Mouse (Mus musculus) neural tube, embryonic 10.5 days (tissue): Measurements from ENCODE around the gene Iqgap1.
"Not testable (repeated sequence)": the region's sequence is repeated elsewhere in the genome, so short reads cannot be mapped to it uniquely, and the experiment has no call there.

ENCODE experiments used
- DNase-seq: peaks from one replicate; pipeline ENCODE4 v3.0.0-alpha.2; 2017; ENCODE audit warnings: low spot score; ENCODE audit errors: extremely low spot score

The Iqgap1 gene

DNA sequence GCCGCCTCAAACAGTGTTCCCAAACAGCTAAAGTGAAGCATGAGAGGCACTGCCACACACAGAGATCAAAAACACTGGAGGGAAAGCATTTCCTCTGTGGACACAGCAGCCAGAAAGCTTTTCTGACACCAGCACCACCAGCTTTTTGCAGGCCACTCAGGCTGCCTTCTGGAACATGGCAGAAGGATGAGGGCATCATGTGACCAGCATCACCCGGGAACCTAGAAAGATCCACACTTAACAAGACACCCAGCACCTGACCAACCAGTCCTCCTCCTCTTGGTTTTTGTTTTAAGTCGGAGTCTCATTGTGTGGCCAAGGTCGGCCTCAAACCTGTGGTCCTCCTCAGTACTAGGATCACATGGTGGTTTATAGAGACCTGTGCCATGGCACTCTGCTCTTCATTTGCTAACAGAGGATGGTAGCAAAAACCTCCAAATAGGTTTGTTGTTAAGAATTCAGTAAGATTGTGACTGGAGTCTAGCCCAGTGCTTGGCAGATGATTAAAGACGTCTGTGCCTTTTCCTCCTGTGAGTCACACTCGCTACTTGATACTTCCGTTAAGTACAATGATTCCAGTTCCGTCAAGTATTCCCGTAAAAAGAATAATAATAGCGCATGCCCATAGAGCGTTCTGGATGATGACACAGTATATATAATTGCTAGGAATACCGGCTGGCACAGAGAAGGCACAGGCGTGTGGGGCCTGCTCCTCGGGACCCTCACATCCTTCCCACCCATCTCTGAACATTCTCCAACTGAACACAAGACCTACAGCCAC lies 51.8 kb downstream of the Iqgap1 start:
- no peak for DNase-seq

DNA sequence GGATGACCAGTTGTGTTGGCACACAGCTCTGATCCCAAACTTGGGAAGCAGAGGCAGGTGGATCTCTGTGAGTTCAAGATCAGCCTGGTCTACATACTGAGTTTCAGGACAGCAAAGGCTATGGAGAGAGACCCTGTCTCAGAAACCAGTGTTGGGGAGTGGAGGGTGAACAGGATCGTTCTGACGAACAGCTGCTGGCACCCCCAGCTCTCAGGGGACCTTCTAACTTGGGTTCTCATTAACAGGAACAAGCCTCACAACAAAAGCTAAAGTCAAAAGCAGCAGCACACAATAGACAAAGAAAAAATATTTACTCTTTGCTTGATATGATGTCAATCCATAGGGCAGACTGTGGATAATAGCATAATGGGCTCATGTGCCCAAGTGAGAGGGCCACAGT lies 55.3 kb downstream of the Iqgap1 start:
- no peak for DNase-seq

DNA sequence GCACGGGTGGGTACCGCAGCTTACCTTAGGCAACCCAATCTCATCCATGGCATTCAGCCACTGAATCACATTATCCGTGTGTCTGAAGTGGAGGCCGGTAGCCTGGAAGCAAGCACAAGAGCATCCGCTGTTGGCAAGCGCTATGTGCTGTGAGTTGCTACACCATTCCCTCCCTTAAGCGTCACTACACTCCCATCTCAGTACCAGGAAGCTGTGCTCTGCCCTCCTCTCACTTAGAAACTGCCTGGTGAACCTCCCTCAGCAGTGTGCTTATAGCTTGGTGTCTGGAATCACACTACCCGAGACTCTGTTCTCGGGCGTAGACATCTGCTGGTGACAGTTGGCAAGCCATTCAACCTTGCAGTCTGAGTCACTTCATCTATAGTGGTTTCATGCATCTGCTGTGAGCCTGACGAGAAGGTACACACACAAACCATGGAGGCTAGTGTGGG lies 58.9 kb downstream of the Iqgap1 start:
- DNase-seq, result no peak

DNA sequence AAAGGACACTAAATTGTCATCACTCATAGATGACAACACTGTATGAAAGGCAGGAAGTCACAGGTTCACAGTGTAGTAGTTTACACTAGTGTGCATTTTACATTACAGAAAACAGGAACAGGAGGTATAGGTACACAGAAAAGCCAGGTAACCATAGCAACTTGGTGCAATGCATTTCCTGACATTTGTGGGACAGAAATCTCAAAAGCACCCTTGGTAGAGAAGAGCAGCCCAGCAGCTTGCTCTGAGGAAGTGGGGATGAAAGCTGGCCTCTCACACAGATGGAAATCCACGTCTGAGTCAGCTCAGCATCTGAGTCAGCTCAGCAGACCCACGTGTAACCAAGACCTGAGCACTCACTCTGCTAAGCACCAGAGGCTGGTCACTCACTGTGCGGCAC lies 59.7 kb downstream of the Iqgap1 start:
- DNase-seq, result no peak

DNA sequence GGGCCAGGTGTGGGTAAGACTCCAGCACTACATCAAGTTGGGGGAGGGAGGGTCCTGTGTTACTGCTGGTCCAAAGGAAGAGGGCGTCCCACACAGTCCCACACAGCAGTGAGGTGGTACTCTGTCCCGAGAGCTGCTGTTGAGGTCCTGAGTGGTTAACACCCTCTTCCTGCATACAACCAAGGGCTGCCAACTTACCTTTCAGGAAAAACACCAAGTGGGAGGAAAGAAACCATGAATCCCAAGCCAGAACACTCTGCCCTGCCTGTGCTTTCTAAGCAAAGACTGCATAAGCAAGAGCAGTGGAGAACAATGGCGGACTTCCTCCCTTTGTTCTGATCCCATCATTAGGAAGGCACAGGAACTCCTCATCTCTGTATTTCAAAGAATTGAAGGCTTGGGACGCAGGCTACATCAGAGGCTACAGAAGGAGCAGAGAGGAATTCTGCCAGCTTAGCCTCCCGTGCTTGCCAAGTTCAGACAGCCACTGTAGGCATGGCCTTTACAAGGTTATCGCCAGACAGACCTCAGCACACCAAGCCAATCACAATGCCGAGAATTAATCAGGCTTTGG lies 61.8 kb downstream of the Iqgap1 start:
- no peak for DNase-seq

DNA sequence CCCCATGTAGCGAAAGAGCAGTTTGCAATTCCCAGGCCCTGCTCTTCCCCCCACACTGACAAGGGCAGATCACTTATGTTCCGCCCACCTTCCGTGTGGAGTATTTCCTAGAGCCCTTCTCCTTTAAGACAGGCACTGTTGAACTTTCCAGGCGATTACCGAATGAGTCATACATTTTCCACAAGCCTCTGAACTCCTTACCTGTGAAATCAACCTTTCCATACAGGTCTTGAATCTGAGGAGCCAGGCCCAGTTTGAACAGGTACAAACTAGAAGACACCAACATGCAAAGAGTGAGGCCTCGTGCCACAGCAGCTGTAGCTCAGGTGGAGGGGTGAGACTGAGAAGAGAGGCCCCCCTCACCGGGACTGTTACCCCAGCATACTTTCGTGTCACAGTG lies 63.5 kb downstream of the Iqgap1 start:
- no peak for DNase-seq

DNA sequence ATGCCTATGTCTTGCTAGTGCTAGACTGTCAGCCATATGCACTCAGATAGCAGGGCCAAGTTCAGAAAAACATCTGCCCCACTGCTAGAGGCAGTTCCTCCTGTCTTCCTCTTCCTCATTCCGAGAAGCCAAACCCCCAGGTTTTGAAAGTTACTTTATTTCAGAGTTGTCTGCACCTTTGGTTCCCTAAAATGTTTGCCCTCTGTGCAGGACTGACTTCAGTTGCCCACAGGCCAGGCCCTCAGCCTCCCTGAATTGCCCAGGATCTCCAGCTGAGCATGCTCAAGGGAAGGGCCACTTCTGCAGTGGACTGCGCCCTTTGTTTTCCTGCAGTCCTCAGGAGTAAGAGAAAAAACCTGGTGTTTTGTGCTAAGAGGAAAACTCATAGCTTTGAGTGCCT lies 71.7 kb downstream of the Iqgap1 start:
- DNase-seq, result no peak

DNA sequence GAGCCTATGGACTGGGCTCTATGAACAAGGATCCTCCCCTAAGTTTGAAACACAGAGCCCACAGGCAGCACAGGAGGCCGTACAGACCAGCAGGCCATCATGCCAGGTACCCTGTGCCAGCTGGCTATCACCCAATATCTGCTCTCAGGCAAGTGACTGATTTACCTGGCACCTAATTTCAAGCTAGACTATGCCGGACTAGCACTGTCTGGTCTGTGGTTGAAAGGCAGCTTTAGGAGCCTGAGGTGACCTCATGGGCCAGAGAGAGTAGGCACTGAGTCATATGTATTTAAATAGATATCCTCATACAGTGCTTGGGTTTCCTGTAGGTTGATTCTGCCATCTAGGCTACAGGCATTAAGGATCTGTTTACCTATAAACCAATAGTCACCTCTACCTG lies 72.2 kb downstream of the Iqgap1 start:
- DNase-seq, result no peak

DNA sequence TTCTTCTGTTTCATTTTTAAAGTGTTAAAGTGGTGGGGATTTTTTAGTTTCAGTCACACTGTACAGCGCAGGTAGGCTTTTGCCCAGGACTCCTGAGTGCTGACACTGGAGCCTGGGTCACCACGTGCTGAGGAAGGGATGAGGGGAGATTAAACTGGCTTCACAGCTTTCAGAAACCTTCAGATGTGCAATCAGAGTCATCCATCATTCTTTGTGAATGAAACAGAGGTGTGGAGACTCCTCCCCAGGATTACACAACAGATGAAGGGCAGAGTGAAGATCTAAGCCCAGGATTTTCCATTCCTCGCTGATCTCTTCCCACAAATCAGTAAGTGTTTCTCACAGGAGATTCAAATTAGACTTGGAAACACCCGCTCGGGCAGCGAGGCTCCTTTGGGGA lies 76.2 kb downstream of the Iqgap1 start:
- no peak for DNase-seq

DNA sequence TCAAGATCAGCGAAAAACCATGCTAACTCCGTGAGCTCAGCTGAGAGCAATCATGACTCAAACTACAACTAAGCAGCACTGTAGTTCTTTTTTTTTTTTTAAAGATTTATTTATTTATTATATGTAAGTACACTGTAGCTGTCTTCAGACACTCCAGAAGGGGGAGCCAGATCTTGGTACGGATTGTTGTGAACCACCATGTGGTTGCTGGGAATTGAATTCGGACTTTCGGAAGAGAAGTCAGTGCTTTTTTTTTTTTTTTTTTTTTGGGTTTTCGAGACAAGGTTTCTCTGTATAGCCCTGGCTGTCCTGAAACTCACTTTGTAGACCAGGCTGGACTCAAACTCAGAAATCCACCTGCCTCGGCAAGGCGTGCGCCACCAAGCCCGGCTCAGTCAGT lies 76.7 kb downstream of the Iqgap1 start:
- DNase-seq, result not testable (repeated sequence)

DNA sequence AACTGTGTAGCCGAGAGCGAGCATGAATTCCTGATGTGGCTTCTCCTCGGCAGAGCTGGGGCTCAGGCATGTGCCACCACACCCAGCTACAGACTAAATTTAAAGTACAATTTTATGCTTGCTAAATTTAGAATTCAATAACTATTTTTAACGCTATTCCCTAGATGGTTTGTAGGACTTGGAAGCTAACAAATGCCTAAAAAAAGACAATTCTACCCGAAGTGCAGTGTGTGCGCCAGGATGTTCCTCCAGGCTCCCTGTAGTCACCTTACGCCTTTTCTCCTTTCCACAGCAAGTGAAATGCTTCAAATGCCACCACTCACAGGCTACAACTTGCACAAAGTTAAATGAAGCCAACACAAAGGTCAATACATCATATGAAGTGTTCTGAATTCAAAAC lies 78.4 kb downstream of the Iqgap1 start:
- DNase-seq, result no peak

DNA sequence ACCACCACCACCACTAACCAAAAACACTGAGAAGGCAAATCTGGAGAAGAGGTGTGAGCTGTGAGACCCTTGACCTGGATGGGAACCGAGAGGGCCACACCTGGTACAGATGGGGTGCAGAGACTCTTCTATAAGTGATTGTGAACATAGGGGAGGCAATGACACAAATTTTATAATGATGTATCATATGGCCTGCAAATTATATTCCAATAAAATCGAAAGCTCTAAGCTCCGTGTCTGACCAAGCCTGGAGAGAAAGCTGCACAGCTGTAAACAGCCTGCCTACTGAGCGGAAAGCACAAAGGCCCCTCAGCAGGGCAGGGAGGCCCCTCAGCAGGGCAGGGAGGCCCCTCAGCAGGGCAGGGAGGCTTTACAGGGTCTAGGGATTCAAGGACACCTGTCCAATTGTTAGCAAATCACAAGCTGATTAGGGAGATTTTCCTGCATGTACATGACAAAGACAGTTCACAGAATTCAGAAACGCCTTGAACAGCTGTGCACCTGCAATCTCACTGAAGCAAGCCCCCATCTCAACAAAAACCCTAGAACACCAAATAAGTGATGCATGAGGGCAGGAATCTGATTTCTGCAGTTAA lies 79.5 kb downstream of the Iqgap1 start:
- DNase-seq, result no peak

DNA sequence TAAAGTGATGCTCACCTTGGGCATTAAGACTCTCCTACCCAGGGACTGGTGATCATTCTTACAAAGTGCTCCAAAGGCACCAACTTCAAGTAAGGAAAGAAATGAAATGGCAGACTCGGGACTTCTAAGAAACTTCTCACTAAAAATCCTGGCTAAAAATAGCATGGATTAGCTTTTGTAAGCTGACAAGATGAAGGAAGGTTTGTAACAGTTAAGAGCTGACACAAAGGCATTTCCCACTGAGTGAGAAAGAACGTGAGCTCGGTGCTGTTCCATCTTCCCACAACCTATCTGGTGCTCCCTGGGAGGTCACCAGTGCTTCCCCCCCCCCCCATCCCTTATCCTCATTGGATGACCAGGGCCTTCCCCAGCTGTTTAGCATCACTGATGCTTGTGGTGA lies 80.0 kb downstream of the Iqgap1 start:
- no peak for DNase-seq

DNA sequence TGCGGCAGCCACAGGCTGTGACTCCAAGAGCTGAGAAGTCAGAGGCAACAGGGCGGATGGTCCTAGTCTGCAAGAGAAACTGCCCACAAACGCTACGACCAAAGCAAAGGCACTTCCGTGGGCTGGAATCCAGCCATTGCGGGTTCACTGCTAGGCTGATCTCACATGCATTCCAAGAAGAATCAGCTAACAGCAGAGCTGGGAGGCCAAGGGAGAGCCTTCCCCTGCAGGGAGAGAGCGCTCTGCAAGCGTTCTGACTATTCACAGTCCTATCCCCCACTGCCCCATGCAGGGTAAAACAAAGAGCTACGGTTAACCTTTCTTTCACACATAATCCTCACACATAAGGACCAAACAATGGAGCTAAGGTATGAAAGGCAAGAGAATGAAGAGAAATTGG lies 80.5 kb downstream of the Iqgap1 start:
- DNase-seq, result peak; percentile 20

DNA sequence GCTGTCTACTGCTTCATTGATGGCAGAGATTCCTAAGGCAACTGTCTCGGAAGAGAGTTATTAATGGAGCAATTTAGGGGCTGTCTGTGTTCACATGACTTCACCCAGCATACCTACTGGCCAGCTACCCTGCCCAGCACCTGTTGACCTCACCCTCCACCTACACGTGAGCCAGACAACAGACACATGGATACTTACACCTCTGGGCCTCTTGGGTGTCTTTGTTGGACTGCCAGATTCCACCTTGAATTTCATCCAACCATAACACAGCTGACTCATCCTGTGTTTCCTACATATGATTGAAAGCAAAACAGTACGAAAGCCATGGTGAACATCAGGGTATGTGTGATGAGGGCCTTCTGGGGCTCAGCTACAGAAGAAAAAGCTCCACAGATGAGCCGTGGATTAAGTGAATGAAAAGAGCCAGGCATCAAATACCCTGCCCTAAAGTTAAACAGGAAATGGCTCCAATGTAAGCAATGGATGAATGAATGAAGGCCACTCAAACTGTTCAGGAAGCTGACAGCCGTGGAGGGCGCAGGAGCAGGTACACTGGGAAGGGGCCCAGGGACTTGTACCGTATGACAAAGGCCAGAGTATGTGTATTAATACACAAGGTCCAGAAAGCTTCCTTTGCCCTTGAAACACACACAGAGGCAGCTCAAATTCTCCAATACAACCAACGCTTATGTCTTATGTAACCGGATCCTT lies 81.7 kb downstream of the Iqgap1 start:
- no peak for DNase-seq

DNA sequence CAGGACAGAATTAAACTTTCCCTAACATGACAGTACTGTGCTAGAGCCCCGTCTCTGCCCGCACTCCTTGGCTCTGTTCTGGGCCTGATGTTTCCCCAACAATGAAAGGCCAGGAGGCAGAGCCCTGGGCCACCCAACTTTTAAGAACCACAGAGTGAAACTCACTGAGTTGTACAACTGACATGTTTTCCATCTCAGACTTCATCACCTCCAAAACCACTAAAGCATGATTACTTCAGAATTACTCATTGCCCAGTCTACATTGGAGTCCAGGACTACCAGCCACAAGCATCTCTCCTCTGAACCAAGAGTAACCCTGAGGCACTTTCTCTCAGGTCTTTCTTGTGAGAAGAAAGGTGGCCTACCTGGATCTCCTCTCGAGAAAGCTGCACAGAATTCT lies 83.1 kb downstream of the Iqgap1 start:
- no peak for DNase-seq

DNA sequence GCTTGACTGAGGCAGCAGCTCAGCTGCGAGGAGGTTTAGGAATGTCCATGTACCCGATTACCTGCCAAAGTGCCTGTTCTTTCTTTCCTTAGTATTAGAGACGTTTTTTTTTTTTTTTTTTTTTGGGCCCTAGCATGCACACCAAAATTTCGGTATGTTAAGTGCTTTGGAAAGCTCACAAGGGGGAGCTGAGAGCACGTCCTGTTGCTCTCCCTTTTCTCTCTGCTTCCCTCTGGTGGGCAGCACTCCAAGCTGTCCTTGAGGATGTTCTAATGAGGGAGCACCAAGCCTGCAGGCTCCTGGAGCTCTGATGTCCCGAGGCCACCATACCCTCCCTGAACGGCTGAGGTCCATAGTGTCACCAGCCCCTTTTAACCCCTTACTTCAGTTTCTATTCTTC lies 84.8 kb downstream of the Iqgap1 start:
- peak; percentile 38 for DNase-seq

DNA sequence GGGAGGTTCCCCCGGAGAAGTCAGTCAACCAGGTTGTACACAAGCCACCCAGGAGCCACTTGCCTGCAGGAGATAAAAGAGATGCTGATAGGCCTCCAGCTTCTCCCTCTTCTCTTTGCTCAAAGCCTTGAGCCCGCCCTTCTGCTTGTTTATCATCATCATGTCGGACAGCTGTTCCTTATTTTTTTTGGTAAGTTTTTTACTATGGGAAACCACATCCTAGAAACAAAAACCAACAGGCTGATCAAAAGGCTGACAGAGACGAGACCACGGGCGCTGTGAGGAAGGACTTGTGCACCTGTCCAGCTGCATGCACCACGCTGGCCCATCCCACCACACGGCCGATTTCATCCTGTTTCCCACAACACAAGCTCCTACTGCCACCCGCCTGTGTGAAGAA lies 89.6 kb downstream of the Iqgap1 start:
- DNase-seq, result no peak

DNA sequence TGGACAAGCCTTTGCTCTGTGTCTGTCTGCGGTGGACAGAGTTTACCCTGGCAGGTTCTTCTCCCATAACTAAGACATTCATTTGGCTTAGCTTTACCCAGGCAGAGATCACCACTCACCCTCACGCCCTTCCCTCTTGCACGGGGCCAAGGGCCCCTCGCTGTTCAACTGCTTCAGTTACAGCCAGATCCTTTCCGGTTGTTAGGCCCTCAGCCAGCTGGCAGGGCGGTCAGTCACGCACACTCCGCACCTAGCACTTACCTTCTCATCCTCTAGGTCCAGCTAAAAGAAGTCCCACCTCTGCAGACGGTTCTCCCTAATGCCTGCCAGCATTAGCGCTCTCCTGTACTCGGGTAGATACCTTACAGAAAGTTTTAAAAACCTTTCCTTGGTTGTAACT lies 92.8 kb downstream of the Iqgap1 start:
- no peak for DNase-seq

DNA sequence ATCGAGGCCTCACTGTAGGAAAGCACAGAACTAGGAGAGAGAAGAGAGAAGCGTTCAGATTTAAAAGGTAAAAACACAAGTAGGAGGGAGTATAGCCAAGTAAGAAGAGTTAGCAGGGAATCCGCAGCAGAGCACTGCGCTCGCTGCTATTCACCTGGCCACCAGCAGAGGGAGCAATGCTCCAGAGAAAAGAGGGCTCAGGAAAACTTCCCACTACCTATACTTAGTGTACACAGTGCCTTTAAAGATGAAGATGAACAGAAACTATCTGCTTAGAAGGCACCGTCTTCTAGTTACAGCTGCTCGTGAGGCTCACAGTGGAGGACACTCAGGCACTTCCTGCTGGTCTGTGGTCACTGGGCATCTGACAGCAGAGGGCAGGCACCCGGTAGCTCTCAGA lies 96.1 kb downstream of the Iqgap1 start:
- peak; percentile 78 for DNase-seq

DNA sequence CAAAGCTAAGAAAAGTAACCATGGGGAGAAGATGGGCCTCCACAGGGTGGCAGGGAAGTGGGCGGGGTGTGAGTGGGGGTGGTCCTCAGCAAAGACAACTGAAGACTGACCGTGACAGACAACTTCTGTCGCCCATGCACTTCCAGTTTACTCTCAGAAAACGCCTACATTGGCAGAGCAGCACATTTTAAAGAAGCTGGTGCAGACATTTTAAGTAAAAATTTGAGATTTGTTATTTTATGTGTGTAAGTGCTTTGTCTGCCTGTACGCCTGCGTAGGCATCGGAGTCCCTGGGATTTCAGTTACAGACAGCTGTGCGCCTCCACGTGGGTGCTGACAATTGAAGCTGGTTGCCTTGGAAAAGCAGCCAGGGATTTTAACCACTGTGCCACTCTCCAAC lies 104.7 kb downstream of the Iqgap1 start:
- no peak for DNase-seq

DNA sequence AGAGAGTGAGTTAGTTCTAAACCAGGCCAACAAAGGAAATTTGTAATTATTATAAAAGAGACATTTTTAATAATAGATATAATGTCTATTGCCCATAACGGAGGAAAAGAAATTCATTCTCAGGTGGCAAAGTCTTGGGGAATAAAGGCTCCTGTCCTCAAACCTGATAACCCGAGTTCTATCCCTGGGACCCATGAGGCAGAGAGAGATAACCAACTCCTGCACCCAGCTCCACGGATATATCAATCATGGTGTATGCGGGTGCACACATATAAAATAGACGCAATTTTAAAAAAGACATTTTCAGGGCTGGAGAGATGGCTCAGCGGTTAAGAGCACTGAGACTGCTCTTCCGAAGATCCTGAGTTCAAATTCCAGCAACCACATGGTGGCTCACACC lies 106.2 kb downstream of the Iqgap1 start:
- no peak for DNase-seq
